Mouse (Mus musculus) ES-Bruce4 (cell line): ENCODE data around the gene Cdk17. TPM values are rescaled to one million over a fixed set of nuclear protein-coding genes. Genes with fewer than 3 reads are reported as not detected.

Experiments used
- H3K27ac ChIP-seq: 2 replicates; pipeline ENCODE4 v1.5.1; 2012; ENCODE audit warnings: low read length, inconsistent platforms; ENCODE audit not compliant: insufficient read depth
- H3K27me3 ChIP-seq: 2 replicates; pipeline ENCODE4 v1.6.1; 2012; ENCODE audit warnings: mild to moderate bottlenecking, low read length, inconsistent platforms; ENCODE audit not compliant: control insufficient read depth, poor library complexity, insufficient read depth, severe bottlenecking
- H3K36me3 ChIP-seq: 2 replicates; pipeline ENCODE4 v1.6.1; 2012; ENCODE audit warnings: inconsistent platforms, mild to moderate bottlenecking, low read length, moderate library complexity; ENCODE audit not compliant: control insufficient read depth, poor library complexity, insufficient read depth, severe bottlenecking
- H3K4me1 ChIP-seq: one replicate; pipeline ENCODE4 v1.8.1; 2011; ENCODE audit warnings: low read length; ENCODE audit not compliant: control insufficient read depth, insufficient read depth
- H3K4me3 ChIP-seq: 2 replicates; pipeline ENCODE4 v1.5.1; 2011; ENCODE audit warnings: low read depth, mild to moderate bottlenecking, low read length
- H3K9ac ChIP-seq: 2 replicates; pipeline ENCODE4 v1.6.1; 2012; ENCODE audit warnings: low read depth, mild to moderate bottlenecking, inconsistent platforms; ENCODE audit not compliant: poor library complexity, severe bottlenecking
- H3K9me3 ChIP-seq: replicated peaks from 2 replicates; pipeline ENCODE4 v1.6.1; 2012; ENCODE audit warnings: mild to moderate bottlenecking, low read length, inconsistent platforms; ENCODE audit not compliant: control insufficient read depth, poor library complexity, insufficient read depth, severe bottlenecking
- CTCF ChIP-seq: IDR thresholded peaks from one replicate; pipeline ENCODE4 v1.8.1; 2011; ENCODE audit warnings: low read depth, low read length
- EP300 ChIP-seq: IDR thresholded peaks from 2 replicates; pipeline ENCODE4 v1.6.1; 2011; ENCODE audit warnings: low read depth, low read length; ENCODE audit not compliant: insufficient read depth
- POLR2A ChIP-seq: IDR thresholded peaks from one replicate; pipeline ENCODE4 v1.8.1; 2011; ENCODE audit warnings: low read length; ENCODE audit not compliant: insufficient read depth
- polyA plus RNA-seq: library from polyadenylated mRNA; stranded (reverse); fragments of >200 nt; gene quantifications from 2 replicates; pipeline ENCODE4 v1.2.4, GENCODE M21; 2011; ENCODE audit warnings: low read depth; ENCODE audit not compliant: missing spikeins, insufficient read depth, insufficient read length

The Cdk17 gene
- polyA plus RNA-seq, 1 experiment: 44.2 TPM

- Histone ChIP-seq H3K27ac (peak overlapping the region; percentile 64), H3K4me3 (no peak overlapping the region), H3K9me3 (no peaks in the 10 kb centered on the region), H3K9ac (no peak overlapping the region), H3K4me1 (no peaks in the 10 kb centered on the region), H3K27me3 (no peaks in the 10 kb centered on the region), H3K36me3 (no peaks in the 10 kb centered on the region)
- no peak for TF ChIP-seq EP300
- TF ChIP-seq CTCF: no peak
- no peak for TF ChIP-seq POLR2A
Measured at GRCm38 (mm10) chr10:93163711-93164488, 3.2 kb downstream of the Cdk17 start.

GRCm38 (mm10) chr10:93165416-93166381, 5.0 kb downstream of the Cdk17 start:
- Histone ChIP-seq H3K27me3 (no peaks in the 10 kb centered on the region), H3K9ac (peak overlapping the region; percentile 58), H3K4me3 (peak overlapping the region; percentile 38), H3K36me3 (no peaks in the 10 kb centered on the region), H3K27ac (peak overlapping the region; percentile 90), H3K9me3 (no peaks in the 10 kb centered on the region), H3K4me1 (no peaks in the 10 kb centered on the region)
- TF ChIP-seq EP300 (no peak), CTCF (no peak), POLR2A (no peak)

- H3K27me3 ChIP-seq: no peaks in the 10 kb centered on the region
- H3K4me3 ChIP-seq: peak overlapping the region; percentile 36
- H3K4me1 ChIP-seq: no peaks in the 10 kb centered on the region
- peak overlapping the region; percentile 90 for H3K27ac ChIP-seq
- TF ChIP-seq EP300 (0 out of 2 replicates have a peak, but pooled peaks have one; percentile 16), POLR2A (no peak)
- H3K9ac ChIP-seq: peak overlapping the region; percentile 28
- H3K9me3 ChIP-seq: no peaks in the 10 kb centered on the region
- H3K36me3 ChIP-seq: no peaks in the 10 kb centered on the region
Measured at GRCm38 (mm10) chr10:93166382-93166769, 5.7 kb downstream of the Cdk17 start.

DNA sequence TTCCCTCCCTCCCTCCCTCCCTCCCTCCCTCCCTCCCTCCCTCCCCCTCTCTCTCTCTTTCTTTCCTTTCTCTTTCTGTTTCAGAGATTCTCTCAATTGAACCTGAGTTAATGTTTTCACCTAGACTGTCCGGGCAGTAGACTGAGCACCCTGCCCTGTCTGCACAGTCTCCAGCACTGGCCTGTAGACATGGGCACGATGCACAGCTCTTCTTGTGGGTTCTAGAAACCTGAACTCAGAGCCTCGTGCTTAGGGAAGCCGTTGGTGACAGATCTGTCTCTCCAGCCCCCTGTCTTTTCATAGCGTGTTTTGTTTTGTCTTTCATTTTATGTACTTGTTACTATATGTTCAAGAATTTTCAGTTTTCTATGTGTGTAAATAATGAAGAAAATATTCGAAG, 6.6 kb downstream of the Cdk17 start:
- no peaks in the 10 kb centered on the region for H3K27me3 ChIP-seq
- H3K4me3 ChIP-seq: no peak overlapping the region
- no peaks in the 10 kb centered on the region for H3K9me3 ChIP-seq
- TF ChIP-seq CTCF (no peak), POLR2A (no peak), EP300 (no peak)
- H3K4me1 ChIP-seq: no peaks in the 10 kb centered on the region
- H3K27ac ChIP-seq: peak overlapping the region; percentile 66
- 0 out of 2 replicates have a peak overlapping the region, but pooled peaks have one; percentile 15 for H3K9ac ChIP-seq
- H3K36me3 ChIP-seq: no peaks in the 10 kb centered on the region

DNA sequence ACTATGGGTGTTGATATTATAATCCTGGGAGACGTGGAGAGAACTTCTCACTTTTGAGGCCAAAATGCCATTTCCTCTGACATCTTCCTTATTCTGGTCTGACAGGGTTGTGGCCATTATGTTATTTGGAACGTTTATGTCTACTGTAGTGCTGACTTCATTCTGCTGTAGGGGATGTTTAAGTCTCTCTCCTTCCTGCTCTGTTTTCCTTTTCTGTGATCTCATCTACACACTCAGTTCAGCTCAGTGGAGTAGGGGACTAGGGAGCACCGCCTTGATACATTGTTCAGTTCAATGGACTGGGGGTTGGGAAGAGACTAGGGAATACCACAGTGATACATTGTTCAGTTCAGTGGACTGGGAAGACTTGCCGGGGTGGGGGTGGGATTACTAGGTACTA, 7.4 kb downstream of the Cdk17 start:
- Histone ChIP-seq H3K4me3 (no peak overlapping the region), H3K36me3 (no peaks in the 10 kb centered on the region), H3K27me3 (no peaks in the 10 kb centered on the region), H3K27ac (peak overlapping the region; percentile 91), H3K4me1 (no peaks in the 10 kb centered on the region), H3K9me3 (no peaks in the 10 kb centered on the region; the same call in 1 of the 2 replicates), H3K9ac (peak overlapping the region; percentile 52; the same call in 1 of the 2 replicates)
- TF ChIP-seq POLR2A (no peak), CTCF (no peak), EP300 (no peak)
